Mouse (Mus musculus): ENCODE results near the gene Armc9.

Armc9 gene

GRCm38 (mm10) chr1:86174602-86175001 is 20.0 kb downstream of the Armc9 start:
- DNase-seq (ENCODE audit: low spot score in 2 of 2) = no peak

- no peak for DNase-seq (ENCODE audit: low spot score in 2 of 2)
Observed at GRCm38 (mm10) chr1:86176066-86176465, 21.5 kb downstream of the Armc9 start.

- peak; percentile 59 to 79 for DNase-seq (ENCODE audit: low spot score in 2 of 2)
Observed at GRCm38 (mm10) chr1:86178462-86179253, 24.1 kb downstream of the Armc9 start.

- no peak for DNase-seq (ENCODE audit: low spot score in 2 of 2)
Observed at GRCm38 (mm10) chr1:86182004-86182709, 27.6 kb downstream of the Armc9 start.

- no peak for DNase-seq (ENCODE audit: low spot score in 2 of 2)
Observed at GRCm38 (mm10) chr1:86183577-86184263, 29.1 kb downstream of the Armc9 start.

GRCm38 (mm10) chr1:86186762-86187161 is 32.2 kb downstream of the Armc9 start:
- DNase-seq (ENCODE audit: low spot score in 2 of 2) = no peak

GRCm38 (mm10) chr1:86187856-86188255 is 33.3 kb downstream of the Armc9 start:
- no peak for DNase-seq (ENCODE audit: low spot score in 2 of 2)

GRCm38 (mm10) chr1:86188271-86188670 is 33.7 kb downstream of the Armc9 start:
- DNase-seq (ENCODE audit: low spot score in 2 of 2) = no peak

- DNase-seq (ENCODE audit: low spot score in 2 of 2) = no peak
Observed at GRCm38 (mm10) chr1:86189034-86189702, 34.6 kb downstream of the Armc9 start.

GRCm38 (mm10) chr1:86190843-86191242 is 36.3 kb downstream of the Armc9 start:
- DNase-seq (ENCODE audit: low spot score in 2 of 2) = no peak

GRCm38 (mm10) chr1:86194044-86194443 is 39.5 kb downstream of the Armc9 start:
- no peak for DNase-seq (ENCODE audit: low spot score in 2 of 2)

GRCm38 (mm10) chr1:86198276-86198675 is 43.7 kb downstream of the Armc9 start:
- no peak for DNase-seq (ENCODE audit: low spot score in 2 of 2)

- no peak for DNase-seq (ENCODE audit: low spot score in 2 of 2)
Observed at GRCm38 (mm10) chr1:86199026-86199425, 44.4 kb downstream of the Armc9 start.

- DNase-seq (ENCODE audit: low spot score in 2 of 2) = no peak
Observed at GRCm38 (mm10) chr1:86201312-86201711, 46.7 kb downstream of the Armc9 start.

- DNase-seq (ENCODE audit: low spot score in 2 of 2) = no peak
Observed at GRCm38 (mm10) chr1:86202617-86203219, 48.1 kb downstream of the Armc9 start.

GRCm38 (mm10) chr1:86210676-86211075 is 56.1 kb downstream of the Armc9 start:
- DNase-seq (ENCODE audit: low spot score in 2 of 2) = no peak

- DNase-seq (ENCODE audit: low spot score in 2 of 2) = no peak
Observed at GRCm38 (mm10) chr1:86211498-86211897, 56.9 kb downstream of the Armc9 start.

GRCm38 (mm10) chr1:86212731-86213130 is 58.2 kb downstream of the Armc9 start:
- DNase-seq (ENCODE audit: low spot score in 2 of 2) = no peak

- peak; percentile 69 to 76 for DNase-seq (ENCODE audit: low spot score in 2 of 2)
Observed at GRCm38 (mm10) chr1:86214158-86214557, 59.6 kb downstream of the Armc9 start.

GRCm38 (mm10) chr1:86215297-86215696 is 60.7 kb downstream of the Armc9 start:
- DNase-seq (ENCODE audit: low spot score in 2 of 2) = no peak

- no peak for DNase-seq (ENCODE audit: low spot score in 2 of 2)
Observed at GRCm38 (mm10) chr1:86216412-86216811, 61.8 kb downstream of the Armc9 start.

GRCm38 (mm10) chr1:86217976-86218375 is 63.4 kb downstream of the Armc9 start:
- no peak for DNase-seq (ENCODE audit: low spot score in 2 of 2)
